Mouse (Mus musculus): ENCODE data around the gene Irf2bpl.
A peak's percentile ranks its signal among the peaks of the same experiment; 100 is the strongest.

The Irf2bpl gene

GRCm38 (mm10) chr12:86859924-86860790, 24.4 kb downstream of the Irf2bpl start:
- DNase-seq (ENCODE audit: low spot score in 2 of 2): peak; percentile 24 to 58

DNA sequence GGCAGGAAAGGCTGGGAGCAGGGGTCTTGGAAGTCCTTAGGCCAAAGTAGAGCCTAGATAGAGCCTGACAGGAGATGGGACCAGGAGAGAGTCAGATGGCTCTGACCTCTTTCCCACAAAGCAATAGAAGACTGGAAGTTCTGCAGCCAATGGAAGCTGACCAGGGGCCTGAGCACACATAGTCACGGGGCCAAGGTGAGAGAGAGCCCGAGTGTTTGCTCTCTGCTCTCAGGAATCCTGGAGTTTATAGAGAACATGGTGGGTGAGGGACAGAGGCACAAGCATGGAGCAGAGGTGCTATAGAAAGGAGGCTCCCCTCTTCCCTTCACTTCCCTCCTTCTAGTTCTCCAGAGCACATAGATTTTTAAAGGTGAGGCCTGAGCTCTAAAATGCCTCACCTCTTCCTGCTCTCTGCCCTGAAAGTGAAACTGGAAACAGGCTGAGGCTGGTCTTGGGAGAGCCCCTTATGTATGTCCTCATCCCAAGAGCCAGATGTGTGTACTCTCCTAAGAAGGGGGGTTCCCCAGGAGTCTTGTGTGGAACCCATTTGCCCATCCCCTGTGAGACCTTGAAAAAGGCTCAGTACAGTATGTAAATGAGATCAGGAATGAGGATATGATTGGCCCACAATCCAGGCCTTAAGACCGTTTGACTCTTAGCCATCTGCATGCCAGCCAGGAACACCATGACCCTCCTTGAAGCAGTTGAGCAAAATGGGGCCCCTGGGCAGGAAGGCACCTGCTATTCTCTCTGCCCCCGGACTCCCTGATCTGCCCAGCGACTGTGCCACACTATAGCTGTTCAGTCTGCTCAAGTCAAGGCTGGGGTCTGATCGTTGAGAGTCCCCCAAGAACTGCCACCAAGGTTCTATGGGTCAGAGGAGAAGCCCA, 25.4 kb downstream of the Irf2bpl start:
- no peak for DNase-seq (ENCODE audit: low spot score in 2 of 2)

DNA sequence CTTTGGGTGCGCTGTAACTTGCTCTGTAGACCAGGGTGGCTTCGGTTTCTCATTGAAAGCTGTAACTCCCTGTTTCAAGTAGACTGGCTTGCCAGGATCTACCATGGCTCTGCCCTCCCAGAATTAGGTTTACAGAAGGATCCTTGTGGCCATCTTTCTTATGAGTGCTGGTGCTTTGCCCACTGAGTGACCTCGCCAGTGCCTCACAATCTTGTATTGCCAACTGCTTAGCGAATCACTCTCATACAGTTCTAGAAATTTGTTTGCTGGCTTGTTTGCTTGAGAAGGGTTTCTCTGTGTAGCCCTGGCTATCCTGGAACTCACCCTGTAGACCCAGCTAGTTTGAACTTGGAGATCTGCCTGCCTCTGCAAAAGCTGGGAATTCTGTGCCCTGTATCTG, 26.1 kb downstream of the Irf2bpl start:
- DNase-seq (ENCODE audit: low spot score in 2 of 2): no peak

- no peak for DNase-seq (ENCODE audit: low spot score in 2 of 2)
Observed at GRCm38 (mm10) chr12:86857290-86857689, 27.3 kb downstream of the Irf2bpl start.

- peak in 1 of 2 experiments; percentile 53 for DNase-seq (ENCODE audit: low spot score in 2 of 2)
Observed at GRCm38 (mm10) chr12:86855670-86856069, 28.9 kb downstream of the Irf2bpl start.

DNA sequence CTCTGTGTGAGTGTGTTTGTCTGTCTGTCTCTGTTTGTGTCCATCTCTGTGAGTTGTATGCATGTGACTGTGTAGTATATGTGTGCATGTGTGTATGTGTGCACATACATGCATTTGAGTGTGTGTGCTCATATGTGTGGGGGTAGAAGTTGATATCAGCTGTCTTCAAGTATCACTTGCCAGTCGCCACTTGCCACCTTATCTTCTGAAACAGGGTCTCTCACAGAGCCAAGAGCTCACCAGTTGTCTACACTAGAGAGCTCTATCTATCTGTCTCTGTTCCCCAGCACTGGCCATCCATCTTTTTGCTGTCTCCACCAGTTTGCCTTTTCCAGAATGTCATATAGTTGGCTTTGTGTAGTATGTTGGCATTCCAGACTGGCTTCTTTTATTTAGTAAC, 31.1 kb downstream of the Irf2bpl start:
- no peak for DNase-seq (ENCODE audit: low spot score in 2 of 2)

DNA sequence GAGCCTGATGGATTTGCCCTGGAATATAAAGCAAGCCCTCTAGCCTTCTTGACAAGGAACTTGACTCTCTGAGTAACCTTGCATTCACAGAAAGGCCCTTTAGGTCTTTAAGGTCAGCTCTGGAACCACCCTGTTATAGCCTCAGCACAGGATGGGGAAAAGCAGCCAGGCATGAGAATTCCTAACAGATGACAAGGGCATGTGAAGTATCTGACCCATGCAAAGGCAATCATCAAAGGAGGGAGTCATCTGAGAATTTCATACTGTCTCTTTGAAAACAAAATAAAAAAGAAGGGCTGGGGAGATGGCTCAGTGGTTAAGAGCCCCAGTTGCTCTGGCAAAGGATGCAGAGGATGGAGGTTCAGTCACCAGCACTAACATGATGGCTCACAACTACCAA, 33.3 kb downstream of the Irf2bpl start:
- no peak for DNase-seq (ENCODE audit: low spot score in 2 of 2)

DNA sequence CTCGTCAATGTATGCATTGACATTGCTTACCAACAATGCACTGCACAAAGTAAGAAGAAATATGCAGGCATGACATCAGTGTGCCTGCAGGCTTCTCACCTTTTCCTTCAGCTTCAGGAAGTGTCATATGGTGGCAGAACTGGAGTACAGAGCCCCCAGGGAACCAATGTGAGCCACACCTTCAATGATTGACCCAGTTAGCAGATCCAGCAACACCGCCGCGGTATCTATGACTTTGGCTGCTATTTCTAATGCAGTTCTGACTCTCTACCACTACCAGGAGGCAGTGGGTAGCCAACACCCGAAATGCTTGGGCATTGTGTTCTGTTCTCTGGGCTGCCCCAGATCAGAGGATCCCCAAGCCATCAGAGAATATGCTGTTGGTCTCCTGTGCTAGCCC, 33.9 kb downstream of the Irf2bpl start:
- DNase-seq (ENCODE audit: low spot score in 2 of 2): no peak

- no peak for DNase-seq (ENCODE audit: low spot score in 2 of 2)
Observed at GRCm38 (mm10) chr12:86849945-86850626, 34.5 kb downstream of the Irf2bpl start.

DNA sequence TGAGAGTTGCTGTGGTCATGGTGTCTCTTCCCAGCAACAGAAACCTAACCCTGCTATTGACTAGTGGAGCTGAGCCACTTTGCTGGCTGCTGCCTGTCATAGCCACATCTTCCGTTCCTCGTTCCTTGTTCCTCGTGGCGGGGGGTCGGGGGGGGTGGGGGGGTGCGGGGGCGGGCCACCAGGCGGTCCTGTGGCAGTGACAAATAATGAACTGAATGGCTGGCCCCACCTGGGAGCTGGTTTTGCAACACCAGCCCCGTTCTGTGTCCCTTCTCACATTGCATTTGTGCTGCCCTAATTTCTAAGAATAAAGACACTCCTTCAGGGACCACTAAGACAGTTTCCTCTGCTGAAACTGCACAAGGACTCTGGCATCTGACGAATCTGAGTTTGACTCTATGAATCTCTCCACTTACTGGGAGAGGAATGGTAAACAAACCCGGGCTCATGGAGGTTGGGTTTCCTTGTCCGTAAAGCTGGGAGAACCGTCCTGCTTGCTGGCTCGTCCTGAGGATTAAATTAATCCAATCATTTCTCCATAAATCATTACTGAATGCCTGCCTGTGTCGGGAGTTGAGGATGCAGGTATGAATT, 41.6 kb downstream of the Irf2bpl start:
- DNase-seq (ENCODE audit: low spot score in 2 of 2): no peak

DNA sequence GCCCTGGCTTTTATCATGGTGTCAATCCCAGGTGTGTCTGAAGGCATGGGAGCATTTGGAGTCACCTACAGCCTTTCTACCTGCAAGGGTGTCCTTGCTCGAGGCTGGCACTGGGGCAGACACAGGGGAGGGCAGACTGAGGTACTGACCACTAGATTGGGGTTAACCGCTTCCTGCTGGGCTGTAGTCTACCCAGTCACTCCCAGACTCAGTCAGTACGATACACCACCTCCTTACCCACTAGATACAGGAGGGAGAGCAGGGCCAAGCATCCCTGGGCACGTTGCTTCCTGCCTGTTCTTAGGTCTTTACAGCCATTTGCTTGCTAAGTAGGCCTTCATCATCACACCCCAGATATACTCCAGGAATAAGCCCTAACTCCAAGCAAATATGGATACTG, 44.1 kb downstream of the Irf2bpl start:
- no peak for DNase-seq (ENCODE audit: low spot score in 2 of 2)

DNA sequence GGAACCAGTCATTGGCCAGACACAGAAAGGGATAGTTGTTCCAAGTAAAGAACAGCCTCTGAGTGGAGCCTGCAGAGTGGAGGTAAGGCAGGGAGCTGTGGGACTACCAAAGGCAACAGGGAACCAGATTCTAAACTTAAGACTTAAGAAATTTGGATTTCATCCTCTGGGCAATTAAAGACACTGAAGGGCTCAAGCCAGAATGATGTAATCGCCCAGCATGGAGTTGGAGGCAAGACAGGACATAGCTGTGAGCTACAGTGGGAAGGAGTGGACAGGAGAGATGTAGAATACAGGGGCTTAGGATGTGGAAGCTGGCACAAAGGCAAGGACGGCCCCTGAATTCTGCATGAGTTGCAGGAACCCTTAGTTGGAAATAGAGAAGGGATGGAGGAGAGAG, 46.4 kb downstream of the Irf2bpl start:
- DNase-seq (ENCODE audit: low spot score in 2 of 2): no peak

- DNase-seq (ENCODE audit: low spot score in 2 of 2): peak in 1 of 2 experiments; percentile 33
Observed at GRCm38 (mm10) chr12:86836431-86837047, 48.1 kb downstream of the Irf2bpl start.

GRCm38 (mm10) chr12:86835899-86836298, 48.7 kb downstream of the Irf2bpl start:
- no peak for DNase-seq (ENCODE audit: low spot score in 2 of 2)

- DNase-seq (ENCODE audit: low spot score in 2 of 2): no peak
Observed at GRCm38 (mm10) chr12:86834416-86834772, 50.2 kb downstream of the Irf2bpl start.

- DNase-seq (ENCODE audit: low spot score in 2 of 2): no peak
Observed at GRCm38 (mm10) chr12:86833711-86834415, 50.7 kb downstream of the Irf2bpl start.

DNA sequence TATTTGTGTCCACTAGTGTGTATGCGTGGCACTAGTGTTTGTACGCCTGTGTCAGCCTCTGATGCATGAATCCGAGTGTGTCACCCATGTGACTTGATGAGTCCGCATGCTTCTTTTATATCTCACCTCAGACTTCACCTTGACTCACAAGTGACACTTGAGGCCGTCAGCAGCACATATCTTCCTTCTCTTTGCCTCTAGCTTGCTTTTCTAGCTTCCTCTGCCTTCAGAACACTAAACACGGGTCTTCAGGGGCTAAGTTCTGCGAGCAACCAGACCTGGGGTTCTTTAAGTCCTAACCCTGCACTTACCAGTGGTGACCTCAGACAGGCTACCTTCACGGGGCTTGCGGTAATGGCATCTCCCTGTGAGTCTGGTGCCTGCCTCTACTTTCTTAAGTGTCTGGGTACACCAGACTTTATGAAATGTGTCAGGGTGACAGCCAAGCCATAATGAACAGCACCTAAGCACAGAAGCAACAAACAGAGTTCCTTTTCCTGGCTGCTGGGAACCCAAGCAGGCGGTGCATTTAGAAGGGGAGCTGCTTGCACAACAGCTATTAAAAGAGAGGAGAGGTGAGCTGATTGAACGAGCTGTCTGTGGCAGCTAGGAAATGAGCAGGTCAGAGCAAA, 51.9 kb downstream of the Irf2bpl start:
- no peak for DNase-seq (ENCODE audit: low spot score in 2 of 2)

DNA sequence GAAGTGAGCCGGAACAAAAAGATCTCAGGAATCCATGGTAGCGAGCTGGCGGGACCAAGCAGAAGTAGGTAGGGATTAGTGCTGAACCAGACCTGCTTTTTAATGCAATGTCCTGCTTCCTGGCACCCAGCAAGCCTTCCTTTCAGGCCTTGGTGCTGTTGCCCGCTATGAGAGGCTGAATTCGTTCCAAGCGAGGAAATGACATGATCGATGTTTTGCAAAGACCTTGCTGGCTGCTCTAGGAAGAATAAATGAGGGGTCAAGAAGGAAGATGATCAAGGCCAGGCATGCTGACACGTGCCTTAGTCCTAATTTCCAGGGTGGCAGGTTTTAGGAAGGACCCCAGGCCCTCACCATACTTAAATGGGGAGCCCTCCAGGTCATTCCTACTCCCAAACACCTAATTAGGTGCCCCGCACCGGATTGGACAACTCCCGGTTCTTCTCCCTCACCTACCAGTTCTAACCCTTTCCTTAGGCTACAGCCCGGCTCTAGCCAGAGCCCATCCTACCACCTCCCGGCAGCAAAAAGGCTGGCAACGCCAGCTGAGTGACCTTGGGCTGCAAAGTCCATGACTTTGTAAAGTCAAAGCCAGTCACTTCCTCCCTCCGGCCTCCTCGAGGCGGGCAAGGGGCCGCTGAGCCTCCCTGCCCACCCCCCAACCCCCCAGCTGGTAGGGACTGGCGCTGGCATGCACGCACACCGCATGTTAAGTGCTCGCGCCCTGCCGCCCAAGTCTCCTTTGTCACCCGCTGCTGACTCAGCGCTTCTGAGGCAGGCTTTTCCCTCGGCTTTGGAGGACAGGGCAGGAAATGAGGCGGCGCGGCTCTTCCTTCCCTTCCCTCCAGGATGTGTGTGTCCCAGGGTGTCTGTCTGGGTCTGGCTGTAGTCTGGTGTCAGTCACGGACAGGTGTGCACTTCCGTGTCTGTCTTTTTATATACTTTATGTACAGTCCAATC, 52.7 kb downstream of the Irf2bpl start:
- DNase-seq (ENCODE audit: low spot score in 2 of 2): peak in 1 of 2 experiments; percentile 26
